Mouse (Mus musculus): ENCODE data around the gene Mgst1.

Gene Mgst1

GRCm38 (mm10) chr6:138139930-138140329 lies at the start of gene Mgst1:
Gene Mgst1, plus strand, starts transcription at chr6:138140316.
- DNase-seq (ENCODE audit: extremely low spot score): no peak

- no peak for DNase-seq (ENCODE audit: extremely low spot score)
These were observed 47.7 kb upstream of the Mgst1 start for GRCm38 (mm10) chr6:138092432-138092831.

GRCm38 (mm10) chr6:138095060-138095459 lies 45.1 kb upstream of the Mgst1 start:
- no peak for DNase-seq (ENCODE audit: extremely low spot score)

- no peak for DNase-seq (ENCODE audit: extremely low spot score)
These were observed 40.5 kb upstream of the Mgst1 start for GRCm38 (mm10) chr6:138099646-138100045.

- DNase-seq (ENCODE audit: extremely low spot score): no peak
These were observed 38.3 kb upstream of the Mgst1 start for GRCm38 (mm10) chr6:138101843-138102242.

GRCm38 (mm10) chr6:138102940-138103339 lies 37.2 kb upstream of the Mgst1 start:
- no peak for DNase-seq (ENCODE audit: extremely low spot score)

- DNase-seq (ENCODE audit: extremely low spot score): no peak
These were observed 35.6 kb upstream of the Mgst1 start for GRCm38 (mm10) chr6:138104559-138104958.

GRCm38 (mm10) chr6:138117496-138117895 lies 22.6 kb upstream of the Mgst1 start:
- no peak for DNase-seq (ENCODE audit: extremely low spot score)

- DNase-seq (ENCODE audit: extremely low spot score): no peak
These were observed 11.5 kb upstream of the Mgst1 start for GRCm38 (mm10) chr6:138128392-138129335.

- DNase-seq (ENCODE audit: extremely low spot score): no peak
These were observed 9.6 kb upstream of the Mgst1 start for GRCm38 (mm10) chr6:138130541-138130940.

GRCm38 (mm10) chr6:138140336-138140735 lies 220 bp downstream of the Mgst1 start:
- DNase-seq (ENCODE audit: extremely low spot score): peak; percentile 83

- DNase-seq (ENCODE audit: extremely low spot score): no peak
These were observed 1.0 kb downstream of the Mgst1 start for GRCm38 (mm10) chr6:138141111-138141592.

- no peak for DNase-seq (ENCODE audit: extremely low spot score)
These were observed 2.5 kb downstream of the Mgst1 start for GRCm38 (mm10) chr6:138142604-138143003.

- DNase-seq (ENCODE audit: extremely low spot score): no peak
These were observed 3.3 kb downstream of the Mgst1 start for GRCm38 (mm10) chr6:138143450-138143849.

GRCm38 (mm10) chr6:138153111-138153510 lies 13.0 kb downstream of the Mgst1 start:
- DNase-seq (ENCODE audit: extremely low spot score): peak; percentile 60

- DNase-seq (ENCODE audit: extremely low spot score): peak; percentile 34
These were observed 23.8 kb downstream of the Mgst1 start for GRCm38 (mm10) chr6:138163920-138164319.

- peak; percentile 35 for DNase-seq (ENCODE audit: extremely low spot score)
These were observed 31.5 kb downstream of the Mgst1 start for GRCm38 (mm10) chr6:138171480-138172224.

All from embryo, embryonic 9.5 days (tissue).